Mouse (Mus musculus) heart, embryonic 16.5 days (tissue): Measurements from ENCODE around the gene B4galnt1. TPM values are rescaled to one million over a fixed set of nuclear protein-coding genes. Genes with fewer than 3 reads are reported as not detected.

Experiments used
- ATAC-seq: fragments of 200-750 bp; cut with Nextera tagmentation; replicated peaks from 2 replicates; pipeline ENCODE4 v1.8.0; 2017; ENCODE audit warnings: moderate number of reproducible peaks; ENCODE audit not compliant: insufficient read depth, low FRiP score; ENCODE audit errors: extremely low read depth
- H3K27ac ChIP-seq: fragments of 300-500 bp; sonication (generic); 2 replicates; pipeline ENCODE4 v1.5.1; 2014; ENCODE audit warnings: mild to moderate bottlenecking, low read length, control low read depth, moderate library complexity
- H3K27me3 ChIP-seq: fragments of 300-500 bp; sonication (generic); 2 replicates; pipeline ENCODE4 v1.6.1; 2014; ENCODE audit warnings: low read length, mixed read lengths; ENCODE audit not compliant: control insufficient read depth, insufficient read depth
- H3K36me3 ChIP-seq: fragments of 300-500 bp; sonication (generic); 2 replicates; pipeline ENCODE4 v1.6.1; 2014; ENCODE audit not compliant: control insufficient read depth, insufficient read depth
- H3K4me1 ChIP-seq: fragments of 300-500 bp; sonication (generic); 2 replicates; pipeline ENCODE4 v1.6.1; 2014; ENCODE audit warnings: low read length, mixed read lengths; ENCODE audit not compliant: control insufficient read depth, insufficient read depth
- H3K4me2 ChIP-seq: fragments of 300-500 bp; sonication (generic); 2 replicates; pipeline ENCODE4 v1.6.1; 2014; ENCODE audit warnings: low read depth, mild to moderate bottlenecking, control low read depth, low read length
- H3K4me3 ChIP-seq: fragments of 300-500 bp; sonication (generic); 2 replicates; pipeline ENCODE4 v1.5.1; 2014; ENCODE audit warnings: mild to moderate bottlenecking, control low read depth, low read length
- H3K9ac ChIP-seq: fragments of 300-500 bp; sonication (generic); 2 replicates; pipeline ENCODE4 v1.6.1; 2014; ENCODE audit warnings: low read length, control low read depth
- H3K9me3 ChIP-seq: fragments of 300-500 bp; sonication (generic); replicated peaks from 2 replicates; pipeline ENCODE4 v1.6.1; 2016; ENCODE audit warnings: low read length; ENCODE audit not compliant: control insufficient read depth
- WGBS: fragments of 180-500 bp; shearing (Covaris S2); extraction: QIAGEN DNeasy Blood & Tissue Kit; methylation state at CpG from one replicate; pipeline ENCODE4 v1.1.7; 2014; 5-methylcytosine and 5-hydroxymethylcytosine counted together
- polyA plus RNA-seq: library from polyadenylated mRNA; unstranded; fragments of >200 nt; fragmentation: Nextera tagmentation; extraction: Ambion mirVana; gene quantifications from 2 replicates; pipeline ENCODE4 v1.2.1, GENCODE M21; 2015

Gene B4galnt1
- polyA plus RNA-seq, 1 experiment from 2014 or later: 6.5 TPM

DNA sequence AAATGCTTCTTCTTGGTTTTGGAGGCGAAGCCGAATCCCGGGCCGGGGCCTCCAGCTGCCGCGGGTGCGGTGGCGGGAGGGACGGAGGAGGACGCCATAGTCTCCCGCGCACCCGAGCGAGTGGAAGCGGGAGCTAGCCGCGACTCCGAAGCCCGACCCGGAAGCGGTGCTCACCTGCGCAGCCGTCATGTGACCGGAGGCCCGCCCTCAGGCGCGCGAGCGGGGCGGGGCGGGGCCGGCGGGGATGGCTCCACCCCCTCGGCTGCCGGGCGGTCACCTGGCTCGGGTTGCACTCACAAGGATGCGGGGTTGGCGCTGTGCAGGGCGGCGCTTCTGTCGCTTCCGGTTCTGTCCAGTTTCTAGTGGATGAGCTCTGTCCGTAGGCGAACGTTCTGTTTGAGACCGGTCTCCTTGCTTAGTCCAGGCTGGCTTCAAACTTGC lies 46.4 kb downstream of the B4galnt1 start, which contains the start of gene Pip4k2c:
Gene Pip4k2c, minus strand, starts transcription at position 172 of the 441 bp plus-strand sequence.
- no peaks in the 10 kb centered on the region for H3K36me3 ChIP-seq
- WGBS: under 1% methylated on average over 47 of the region's 47 CpGs
- H3K27me3 ChIP-seq: no peaks in the 10 kb centered on the region
- H3K27ac ChIP-seq: peak within 1 kb of the TSS; percentile 30; the same call in 1 of the 2 replicates
- H3K9ac ChIP-seq: peak within 1 kb of the TSS; percentile 88
- ATAC-seq: peak; percentile 95
- peak within 1 kb of the TSS; percentile 92 for H3K4me2 ChIP-seq
- peak within 1 kb of the TSS; percentile 92 for H3K4me3 ChIP-seq
- H3K4me1 ChIP-seq: peaks cover 16% of the 10 kb centered on the region
- H3K9me3 ChIP-seq: no peaks in the 10 kb centered on the region

DNA sequence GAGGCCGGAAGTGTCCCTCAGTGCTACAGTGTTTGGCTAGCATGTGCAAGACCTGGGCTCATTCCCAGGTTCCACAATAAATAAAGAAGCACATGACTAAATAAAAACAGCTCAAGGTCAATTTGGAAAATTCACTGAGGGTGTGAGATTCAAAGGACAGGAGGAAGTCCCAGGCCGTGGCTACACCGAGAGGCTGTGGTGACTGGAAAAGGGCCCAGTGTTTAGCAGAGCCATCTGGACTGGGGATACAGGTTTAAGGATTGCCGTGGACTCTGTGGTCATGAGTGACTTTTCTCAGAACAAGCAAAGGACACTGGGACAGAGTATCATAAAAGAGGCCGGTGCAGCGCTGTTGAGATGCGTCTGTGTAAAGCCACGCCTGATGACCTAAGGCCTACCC lies 48.2 kb downstream of the B4galnt1 start:
- ATAC-seq: no peak
- Histone ChIP-seq H3K9me3 (no peaks in the 10 kb centered on the region), H3K36me3 (no peaks in the 10 kb centered on the region), H3K4me1 (peaks cover 16% of the 10 kb centered on the region), H3K4me2 (no peak overlapping the region), H3K9ac (no peak overlapping the region), H3K4me3 (no peak overlapping the region), H3K27ac (no peak overlapping the region), H3K27me3 (no peaks in the 10 kb centered on the region)
- WGBS: 92% methylated on average over 8 of the region's 8 CpGs

DNA sequence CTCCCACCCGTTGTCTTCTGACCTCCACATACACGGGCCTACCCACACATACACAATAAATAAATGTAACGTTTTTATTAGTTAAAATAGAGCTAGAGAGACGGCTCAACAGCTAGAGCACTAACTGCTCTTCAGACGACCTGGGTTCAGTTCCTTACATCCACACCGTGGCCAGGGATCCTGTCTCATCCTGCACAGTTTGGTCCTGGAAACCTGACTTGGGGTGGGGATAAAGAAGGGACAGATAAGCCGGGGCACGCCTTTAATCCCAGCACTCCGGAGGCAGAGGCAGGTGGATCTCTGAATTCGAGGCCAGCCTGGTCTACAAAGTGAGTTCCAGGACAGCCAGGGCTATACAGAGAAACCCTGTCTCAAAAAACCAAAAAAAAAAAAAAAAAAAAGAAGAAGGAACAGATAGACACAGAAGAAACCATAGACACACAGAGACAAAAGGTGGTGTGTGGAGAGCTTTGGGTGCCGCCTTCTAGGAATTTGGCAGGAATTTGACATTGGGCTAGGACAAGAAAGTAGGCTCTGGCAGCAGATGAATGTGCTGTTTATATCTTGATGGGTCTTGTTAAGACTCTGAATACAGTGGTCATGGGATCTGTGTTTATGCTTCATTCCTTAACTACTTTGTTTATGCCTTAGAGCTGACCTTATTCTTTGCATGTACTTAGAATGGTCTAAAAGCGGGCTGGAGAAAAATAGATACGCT lies 48.8 kb downstream of the B4galnt1 start:
- Histone ChIP-seq H3K4me3 (no peak overlapping the region), H3K4me1 (peaks cover 15% of the 10 kb centered on the region), H3K27ac (no peak overlapping the region), H3K9ac (no peak overlapping the region), H3K36me3 (no peaks in the 10 kb centered on the region), H3K9me3 (no peaks in the 10 kb centered on the region), H3K4me2 (no peak overlapping the region), H3K27me3 (no peaks in the 10 kb centered on the region)
- ATAC-seq: no peak
- WGBS: 77% methylated on average over 13 of the region's 13 CpGs

DNA sequence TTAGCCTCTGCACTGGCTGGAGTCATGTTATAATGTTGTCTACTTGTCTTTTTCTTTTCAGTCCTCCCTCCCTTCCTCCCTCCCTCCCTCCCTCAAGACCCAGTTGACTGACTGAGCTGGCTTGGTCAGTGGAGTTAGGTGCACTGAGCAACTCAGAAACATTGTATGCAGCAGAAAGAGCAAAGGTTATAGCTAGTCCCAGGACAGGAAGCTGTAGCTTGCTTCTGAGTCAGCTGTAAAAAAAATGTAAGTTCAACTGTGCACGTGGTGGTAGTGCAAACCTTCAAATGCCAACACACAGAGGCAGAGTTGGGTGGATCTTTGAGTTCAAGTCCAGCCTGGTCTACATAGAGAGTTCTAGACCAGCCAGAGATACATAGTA lies 49.4 kb downstream of the B4galnt1 start:
- H3K9me3 ChIP-seq: no peaks in the 10 kb centered on the region

DNA sequence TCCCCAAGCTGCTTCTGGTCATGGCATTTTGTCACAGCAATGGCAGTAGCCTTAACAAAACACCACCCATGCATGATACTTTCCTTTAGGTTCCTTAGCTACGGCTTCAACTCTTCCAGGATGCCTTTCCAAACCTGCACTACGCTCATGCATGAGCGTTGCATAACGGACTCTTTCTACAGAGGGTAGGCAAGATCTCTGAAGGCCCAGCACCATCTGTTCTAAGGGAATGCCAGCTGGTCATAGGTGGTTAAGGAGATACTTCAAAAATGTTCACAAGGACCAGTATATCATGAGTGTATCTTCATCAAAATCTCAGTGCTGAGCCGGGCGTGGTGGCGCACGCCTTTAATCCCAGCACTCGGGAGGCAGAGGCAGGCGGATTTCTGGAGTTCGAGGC lies 51.4 kb downstream of the B4galnt1 start:
- peaks cover 6% of the 10 kb centered on the region for H3K9me3 ChIP-seq
- H3K27me3 ChIP-seq: no peaks in the 10 kb centered on the region
- WGBS: 89% methylated on average over 11 of the region's 11 CpGs
- no peak overlapping the region for H3K4me2 ChIP-seq
- H3K27ac ChIP-seq: no peak overlapping the region
- H3K4me1 ChIP-seq: no peaks in the 10 kb centered on the region
- ATAC-seq: no peak
- no peak overlapping the region for H3K4me3 ChIP-seq
- no peaks in the 10 kb centered on the region for H3K36me3 ChIP-seq
- H3K9ac ChIP-seq: no peak overlapping the region

More for the DNA sequence above, 49.4 kb downstream of the B4galnt1 start:
- Histone ChIP-seq H3K4me1 (peaks cover 11% of the 10 kb centered on the region), H3K27me3 (no peaks in the 10 kb centered on the region), H3K27ac (no peak overlapping the region), H3K36me3 (no peaks in the 10 kb centered on the region), H3K9ac (no peak overlapping the region), H3K4me2 (no peak overlapping the region), H3K4me3 (no peak overlapping the region)
- ATAC-seq: no peak
- WGBS: 50% methylated on average over 1 of the region's 1 CpGs

DNA sequence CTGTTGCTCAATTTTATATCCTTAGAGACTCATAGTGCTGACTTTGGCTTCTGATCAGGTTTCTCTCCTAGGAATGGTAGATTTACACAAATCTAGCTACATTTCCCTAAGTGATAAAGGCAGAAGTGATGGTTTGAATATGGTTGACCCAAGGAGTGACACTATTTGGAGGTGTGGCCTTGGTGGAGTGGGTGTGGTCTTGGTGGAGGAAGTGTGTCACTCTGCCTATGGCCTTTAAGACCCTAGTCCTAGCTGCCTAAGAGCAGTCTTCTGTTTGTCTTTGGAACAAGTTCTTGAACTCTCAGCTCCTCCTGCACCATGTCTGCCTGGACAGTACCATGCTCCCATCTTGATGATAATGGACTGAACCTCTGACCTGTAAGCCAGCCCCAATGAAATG lies 52.2 kb downstream of the B4galnt1 start:
- no peak for ATAC-seq
- no peaks in the 10 kb centered on the region for H3K4me1 ChIP-seq
- H3K9ac ChIP-seq: no peak overlapping the region
- no peaks in the 10 kb centered on the region for H3K36me3 ChIP-seq
- H3K27ac ChIP-seq: no peak overlapping the region
- H3K27me3 ChIP-seq: no peaks in the 10 kb centered on the region
- H3K4me3 ChIP-seq: no peak overlapping the region
- peaks cover 6% of the 10 kb centered on the region for H3K9me3 ChIP-seq
- no peak overlapping the region for H3K4me2 ChIP-seq

DNA sequence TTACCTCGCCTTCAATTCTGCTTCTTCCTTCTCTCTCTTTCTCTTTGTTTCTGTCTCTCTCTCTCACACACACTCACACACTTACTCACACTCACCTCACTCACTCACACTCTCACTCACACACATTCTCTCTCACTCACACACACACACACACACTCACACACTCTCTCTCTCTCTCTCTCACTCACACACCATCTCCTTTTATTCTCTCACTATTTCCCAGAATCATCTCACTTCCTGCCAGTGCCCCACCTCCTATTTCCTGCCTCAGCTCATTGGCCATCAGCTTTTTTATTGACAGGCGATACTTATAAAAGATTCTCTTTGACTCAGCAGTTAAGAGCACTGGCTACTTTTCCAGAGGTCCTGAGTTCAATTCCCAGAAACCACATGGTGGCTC lies 53.3 kb downstream of the B4galnt1 start:
- H3K27ac ChIP-seq: no peak overlapping the region
- no peak overlapping the region for H3K9ac ChIP-seq
- H3K9me3 ChIP-seq: peaks cover 6% of the 10 kb centered on the region
- no peak overlapping the region for H3K4me3 ChIP-seq
- no peaks in the 10 kb centered on the region for H3K36me3 ChIP-seq
- no peaks in the 10 kb centered on the region for H3K4me1 ChIP-seq
- no peaks in the 10 kb centered on the region for H3K27me3 ChIP-seq
- no peak for ATAC-seq
- H3K4me2 ChIP-seq: no peak overlapping the region
- WGBS: 78% methylated on average over 2 of the region's 2 CpGs

Other genes starting within 250 kb of the B4galnt1 start
- 38.2 and 41.8 TPM in 2 replicates for gene Ctdsp2, start 186.5 kb upstream of the B4galnt1 start, polyA plus RNA-seq
- 0.27 and 0.84 TPM in 2 replicates for gene Avil, start 164.5 kb upstream of the B4galnt1 start, polyA plus RNA-seq
- gene Tsfm, start 134.4 kb upstream of the B4galnt1 start, polyA plus RNA-seq: 89.3 and 93.4 TPM in 2 replicates
- 28.3 and 30.6 TPM in 2 replicates for gene Mettl1, start 123.8 kb upstream of the B4galnt1 start, polyA plus RNA-seq
- 0.16 and 0.37 TPM in 2 replicates for gene Eef1akmt3, start 123.7 kb upstream of the B4galnt1 start, polyA plus RNA-seq
- gene Cyp27b1, start 117.0 kb upstream of the B4galnt1 start, polyA plus RNA-seq: 0.08 and 0.14 TPM in 2 replicates
- 0.12 and 0.32 TPM in 2 replicates for gene March9, start 105.0 kb upstream of the B4galnt1 start, polyA plus RNA-seq
- 834 and 885 TPM in 2 replicates for gene Cdk4, start 101.7 kb upstream of the B4galnt1 start, polyA plus RNA-seq
- 110 and 112 TPM in 2 replicates for gene Tspan31, start 95.0 kb upstream of the B4galnt1 start, polyA plus RNA-seq
- gene Agap2, start 89.9 kb upstream of the B4galnt1 start, polyA plus RNA-seq: 0.32 and 0.42 TPM in 2 replicates
- gene Os9, start 44.1 kb upstream of the B4galnt1 start, polyA plus RNA-seq: 55.9 and 57.5 TPM in 2 replicates
- 16.2 and 17.6 TPM in 2 replicates for gene Slc26a10, start 15.4 kb downstream of the B4galnt1 start, polyA plus RNA-seq
- gene Arhgef25, start 24.9 kb downstream of the B4galnt1 start, polyA plus RNA-seq: 26.0 and 27.0 TPM in 2 replicates
- 69.9 and 72.5 TPM in 2 replicates for gene Dtx3, start 30.5 kb downstream of the B4galnt1 start, polyA plus RNA-seq
- gene Pip4k2c, start 46.4 kb downstream of the B4galnt1 start, polyA plus RNA-seq: 26.3 and 27.2 TPM in 2 replicates
- gene Kif5a, start 98.1 kb downstream of the B4galnt1 start, polyA plus RNA-seq: 0.36 and 0.70 TPM in 2 replicates
- gene Dctn2, start 101.1 kb downstream of the B4galnt1 start, polyA plus RNA-seq: 148 and 152 TPM in 2 replicates
- gene Mbd6, start 123.8 kb downstream of the B4galnt1 start, polyA plus RNA-seq: 11.4 and 11.7 TPM in 2 replicates
- 80.4 and 81.2 TPM in 2 replicates for gene Mars, start 146.6 kb downstream of the B4galnt1 start, polyA plus RNA-seq
- 7.5 and 15.9 TPM in 2 replicates for gene Arhgap9, start 156.7 kb downstream of the B4galnt1 start, polyA plus RNA-seq
- 0.91 and 1.4 TPM in 2 replicates for gene Gli1, start 176.7 kb downstream of the B4galnt1 start, polyA plus RNA-seq
- 0.04 TPM in 1 of 2 replicates, not detected in the other for gene Inhbe, start 189.2 kb downstream of the B4galnt1 start, polyA plus RNA-seq
- not detected in 2 replicates for gene Inhbc, start 205.2 kb downstream of the B4galnt1 start, polyA plus RNA-seq
- gene R3hdm2, start 215.1 kb downstream of the B4galnt1 start, polyA plus RNA-seq: 22.6 and 29.9 TPM in 2 replicates